Mouse (Mus musculus): ENCODE results near the gene Pink1. TPM values are rescaled to one million over a fixed set of nuclear protein-coding genes. Genes with fewer than 3 reads are reported as not detected.

Pink1 gene
- total RNA-seq (2018; cell fraction: chromatin; rRNA removed), result 10 to 100 TPM in 7 of 26 experiments, 1 to 10 TPM in 19; 1.3 to 30.2 (median 4.3) TPM
- 10 to 100 TPM; 14.2 to 82.9 (median 37.5) TPM for total RNA-seq (2018; cell fraction: cytosol; rRNA removed)
- 10 to 100 TPM in 14 of 26 experiments, 1 to 10 TPM in 12; 5.7 to 41.2 (median 11.3) TPM for total RNA-seq (2018; cell fraction: nucleus; rRNA removed)
- 22.5 to 70.3 TPM (median 44.1 TPM) in 3 replicates for polyA plus RNA-seq (2018)

GRCm38 (mm10) chr4:138326077-138326695 lies at the start of gene Pink1:
Gene Pink1, minus strand, starts transcription at chr4:138326307.
- H3K79me2 ChIP-seq (ENCODE audit: inconsistent target), result no peaks in the 10 kb centered on the region; the same call in 1 of the 2 replicates
- 4% methylated on average over 38 of the region's 41 CpGs for WGBS (ENCODE audit: missing documents)
- H3K4me3 ChIP-seq (ENCODE audit: inconsistent target), result no peak within 1 kb of the TSS

GRCm38 (mm10) chr4:138375117-138375516 lies 49.0 kb upstream of the Pink1 start:
- Histone ChIP-seq H3K27ac (no peak overlapping the region), H3K79me2 (ENCODE audit: inconsistent target) (no peaks in the 10 kb centered on the region), H3K4me3 (ENCODE audit: inconsistent target) (no peak overlapping the region), H3K36me3 (ENCODE audit: inconsistent target) (no peaks in the 10 kb centered on the region)
- WGBS (ENCODE audit: missing documents), result 86% methylated on average over 3 of the region's 3 CpGs

More at GRCm38 (mm10) chr4:138326077-138326695, at the start of gene Pink1:
- Histone ChIP-seq H3K27ac (no peak within 1 kb of the TSS), H3K36me3 (ENCODE audit: inconsistent target) (no peaks in the 10 kb centered on the region)

- no peak overlapping the region for H3K4me3 ChIP-seq (ENCODE audit: inconsistent target)
- WGBS (ENCODE audit: missing documents), result 92% methylated on average over 5 of the region's 5 CpGs
- no peak overlapping the region for H3K27ac ChIP-seq
- no peaks in the 10 kb centered on the region for H3K36me3 ChIP-seq (ENCODE audit: inconsistent target)
- no peaks in the 10 kb centered on the region for H3K79me2 ChIP-seq (ENCODE audit: inconsistent target)
These were observed 44.9 kb upstream of the Pink1 start for GRCm38 (mm10) chr4:138370996-138371516.

GRCm38 (mm10) chr4:138368498-138369260 lies 42.6 kb upstream of the Pink1 start:
- 37% methylated on average over 11 of the region's 12 CpGs for WGBS (ENCODE audit: missing documents)
- H3K4me3 ChIP-seq (ENCODE audit: inconsistent target), result no peak overlapping the region
- H3K27ac ChIP-seq, result no peak overlapping the region

GRCm38 (mm10) chr4:138367641-138368497 lies 41.8 kb upstream of the Pink1 start, which contains the start of gene Cda:
Gene Cda, minus strand, starts transcription at chr4:138367992.
- 4% methylated on average over 34 of the region's 34 CpGs for WGBS (ENCODE audit: missing documents)
- Histone ChIP-seq H3K79me2 (ENCODE audit: inconsistent target) (no peaks in the 10 kb centered on the region), H3K4me3 (ENCODE audit: inconsistent target) (no peak within 1 kb of the TSS), H3K36me3 (ENCODE audit: inconsistent target) (no peaks in the 10 kb centered on the region), H3K27ac (no peak within 1 kb of the TSS)

More at GRCm38 (mm10) chr4:138368498-138369260, 42.6 kb upstream of the Pink1 start:
- Histone ChIP-seq H3K79me2 (ENCODE audit: inconsistent target) (no peaks in the 10 kb centered on the region), H3K36me3 (ENCODE audit: inconsistent target) (no peaks in the 10 kb centered on the region)

- WGBS (ENCODE audit: missing documents), result 86% methylated on average over 2 of the region's 2 CpGs
- no peaks in the 10 kb centered on the region for H3K36me3 ChIP-seq (ENCODE audit: inconsistent target)
- no peaks in the 10 kb centered on the region for H3K79me2 ChIP-seq (ENCODE audit: inconsistent target)
- H3K27ac ChIP-seq, result no peak overlapping the region
- no peak overlapping the region for H3K4me3 ChIP-seq (ENCODE audit: inconsistent target)
These were observed 40.5 kb upstream of the Pink1 start for GRCm38 (mm10) chr4:138366561-138366960.

GRCm38 (mm10) chr4:138363511-138363910 lies 37.4 kb upstream of the Pink1 start:
- Histone ChIP-seq H3K36me3 (ENCODE audit: inconsistent target) (no peaks in the 10 kb centered on the region), H3K27ac (no peak overlapping the region), H3K79me2 (ENCODE audit: inconsistent target) (no peaks in the 10 kb centered on the region), H3K4me3 (ENCODE audit: inconsistent target) (no peak overlapping the region)
- WGBS (ENCODE audit: missing documents), result 68% methylated on average over 5 of the region's 5 CpGs

- Histone ChIP-seq H3K27ac (no peak overlapping the region), H3K79me2 (ENCODE audit: inconsistent target) (no peaks in the 10 kb centered on the region), H3K36me3 (ENCODE audit: inconsistent target) (no peaks in the 10 kb centered on the region), H3K4me3 (ENCODE audit: inconsistent target) (no peak overlapping the region)
- WGBS (ENCODE audit: missing documents), result 92% methylated on average over 7 of the region's 7 CpGs
These were observed 36.8 kb upstream of the Pink1 start for GRCm38 (mm10) chr4:138362883-138363282.

- 49% methylated on average over 11 of the region's 11 CpGs for WGBS (ENCODE audit: missing documents)
- Histone ChIP-seq H3K36me3 (ENCODE audit: inconsistent target) (no peaks in the 10 kb centered on the region), H3K4me3 (ENCODE audit: inconsistent target) (no peak overlapping the region)
These were observed 35.3 kb upstream of the Pink1 start for GRCm38 (mm10) chr4:138361370-138361821.

GRCm38 (mm10) chr4:138358176-138358575 lies 32.1 kb upstream of the Pink1 start:
- no peaks in the 10 kb centered on the region for H3K79me2 ChIP-seq (ENCODE audit: inconsistent target)
- no peak overlapping the region for H3K4me3 ChIP-seq (ENCODE audit: inconsistent target)
- 68% methylated on average over 3 of the region's 3 CpGs for WGBS (ENCODE audit: missing documents)
- no peak overlapping the region for H3K27ac ChIP-seq
- H3K36me3 ChIP-seq (ENCODE audit: inconsistent target), result no peaks in the 10 kb centered on the region

More at GRCm38 (mm10) chr4:138361370-138361821, 35.3 kb upstream of the Pink1 start:
- no peaks in the 10 kb centered on the region for H3K79me2 ChIP-seq (ENCODE audit: inconsistent target)
- no peak overlapping the region for H3K27ac ChIP-seq

GRCm38 (mm10) chr4:138356551-138356950 lies 30.4 kb upstream of the Pink1 start:
- 91% methylated on average over 12 of the region's 12 CpGs for WGBS (ENCODE audit: missing documents)
- Histone ChIP-seq H3K4me3 (ENCODE audit: inconsistent target) (no peak overlapping the region), H3K36me3 (ENCODE audit: inconsistent target) (no peaks in the 10 kb centered on the region), H3K79me2 (ENCODE audit: inconsistent target) (no peaks in the 10 kb centered on the region), H3K27ac (no peak overlapping the region)

GRCm38 (mm10) chr4:138356141-138356540 lies 30.0 kb upstream of the Pink1 start:
- no peaks in the 10 kb centered on the region for H3K36me3 ChIP-seq (ENCODE audit: inconsistent target)
- H3K79me2 ChIP-seq (ENCODE audit: inconsistent target), result no peaks in the 10 kb centered on the region
- no peak overlapping the region for H3K4me3 ChIP-seq (ENCODE audit: inconsistent target)
- 88% methylated on average over 8 of the region's 8 CpGs for WGBS (ENCODE audit: missing documents)
- H3K27ac ChIP-seq, result no peak overlapping the region

GRCm38 (mm10) chr4:138355496-138355895 lies 29.4 kb upstream of the Pink1 start:
- H3K27ac ChIP-seq, result no peak overlapping the region
- H3K79me2 ChIP-seq (ENCODE audit: inconsistent target), result no peaks in the 10 kb centered on the region
- WGBS (ENCODE audit: missing documents), result 85% methylated on average over 2 of the region's 2 CpGs
- H3K36me3 ChIP-seq (ENCODE audit: inconsistent target), result no peaks in the 10 kb centered on the region
- no peak overlapping the region for H3K4me3 ChIP-seq (ENCODE audit: inconsistent target)
